8 mouse cellular contexts compared by ENCODE assay signal in the genomic region with DNA sequence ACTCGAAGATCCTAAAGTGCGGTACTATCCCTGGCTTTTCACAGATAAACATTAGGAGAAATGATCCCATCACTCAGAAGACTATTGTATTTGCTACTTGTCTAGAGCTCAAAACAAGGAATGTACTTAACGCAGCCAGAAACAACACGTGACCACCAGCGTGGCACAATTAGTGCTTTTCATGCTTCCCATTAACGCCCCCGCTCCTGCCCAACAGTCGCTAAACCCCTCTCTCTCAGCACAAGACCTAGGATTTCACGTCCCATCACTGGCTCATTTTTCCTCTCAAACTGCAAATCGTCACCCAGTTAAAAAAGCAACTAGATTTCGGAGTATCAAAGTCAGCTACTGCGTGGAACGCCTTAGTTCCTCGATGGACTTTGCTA. TPM values are rescaled to one million over a fixed set of nuclear protein-coding genes. Genes with fewer than 3 reads are reported as not detected.
DNase-seq lines count a peak whose midpoint lies in the region; ATAC-seq and TF ChIP-seq lines count a peak whose summit lies in the region.

No protein-coding gene starts in this region.

- no peaks in the 10 kb centered on the region for H3K79me3 ChIP-seq in C2C12 (ENCODE audit: low read depth)

- no peak for TF ChIP-seq EP300 in lung, postnatal 0 days (IDR thresholded peaks at IDR 0.05)

- peaks cover 17% of the 10 kb centered on the region for H3K4me1 ChIP-seq in forebrain, embryonic 12.5 days
- peaks cover 18% of the 10 kb centered on the region for H3K4me1 ChIP-seq in hindbrain, embryonic 13.5 days (replicated peaks)
- H3K4me1 ChIP-seq in lung, postnatal 0 days (ENCODE audit: insufficient read depth, low read depth, low read length): 0 out of 2 replicates have a peak, but pooled peaks cover 3% of the 10 kb centered on the region
- H3K4me1 ChIP-seq in stomach, embryonic 15.5 days: peaks cover 7% of the 10 kb centered on the region

- DNase-seq in Muller cell, postnatal 12 days (ENCODE audit: inconsistent ontology term): peak; percentile 76
- DNase-seq in layer of hippocampus, postnatal 14 days (ENCODE audit: low spot score in 2 of 2): peak; percentile 41 to 59
- DNase-seq in lung, postnatal 0 days (ENCODE audit: low spot score): peak; percentile 44
- DNase-seq in ovary, adult 18-20 months (ENCODE audit: low spot score): no peak

- 9% methylated on average over 14 of the region's 14 CpGs for WGBS in forebrain, embryonic 12.5 days
- 12% methylated on average over 14 of the region's 14 CpGs for WGBS in hindbrain, embryonic 13.5 days
- 11% methylated on average over 14 of the region's 14 CpGs for WGBS in lung, postnatal 0 days
- 14% methylated on average over 14 of the region's 14 CpGs for WGBS in stomach, embryonic 15.5 days

- H3K27me3 ChIP-seq in C2C12 (ENCODE audit: control insufficient read depth, insufficient read depth, insufficient read length): no peaks in the 10 kb centered on the region
- no peaks in the 10 kb centered on the region for H3K27me3 ChIP-seq in forebrain, embryonic 12.5 days
- H3K27me3 ChIP-seq in hindbrain, embryonic 13.5 days: no peaks in the 10 kb centered on the region
- H3K27me3 ChIP-seq in lung, postnatal 0 days (replicated peaks; ENCODE audit: insufficient read depth, low read length): no peaks in the 10 kb centered on the region
- H3K27me3 ChIP-seq in stomach, embryonic 15.5 days (replicated peaks): no peaks in the 10 kb centered on the region

- H3K79me2 ChIP-seq in C2C12 (ENCODE audit: control insufficient read depth, insufficient read depth): no peaks in the 10 kb centered on the region

- H3K9me3 ChIP-seq in forebrain, embryonic 12.5 days: no peaks in the 10 kb centered on the region
- no peaks in the 10 kb centered on the region for H3K9me3 ChIP-seq in hindbrain, embryonic 13.5 days
- H3K9me3 ChIP-seq in lung, postnatal 0 days (ENCODE audit: low read length): no peaks in the 10 kb centered on the region
- H3K9me3 ChIP-seq in stomach, embryonic 15.5 days: no peaks in the 10 kb centered on the region

- H3K4me2 ChIP-seq in forebrain, embryonic 12.5 days: peak overlapping the region; percentile 56
- H3K4me2 ChIP-seq in hindbrain, embryonic 13.5 days: peak overlapping the region; percentile 66
- H3K4me2 ChIP-seq in lung, postnatal 0 days (replicated peaks; ENCODE audit: low read depth, low read length): peak overlapping the region; percentile 85
- peak overlapping the region; percentile 81 for H3K4me2 ChIP-seq in stomach, embryonic 15.5 days

- no peaks in the 10 kb centered on the region for H3K36me3 ChIP-seq in C2C12 (ENCODE audit: control insufficient read depth, insufficient read depth)
- H3K36me3 ChIP-seq in forebrain, embryonic 12.5 days (replicated peaks): no peaks in the 10 kb centered on the region
- H3K36me3 ChIP-seq in hindbrain, embryonic 13.5 days: no peaks in the 10 kb centered on the region
- no peaks in the 10 kb centered on the region for H3K36me3 ChIP-seq in lung, postnatal 0 days (ENCODE audit: insufficient read depth, low read length)
- H3K36me3 ChIP-seq in stomach, embryonic 15.5 days: no peaks in the 10 kb centered on the region

- H3K9ac ChIP-seq in forebrain, embryonic 12.5 days: peak overlapping the region; percentile 72
- H3K9ac ChIP-seq in hindbrain, embryonic 13.5 days: peak overlapping the region; percentile 84
- H3K9ac ChIP-seq in lung, postnatal 0 days (replicated peaks; ENCODE audit: low read depth): peak overlapping the region; percentile 71
- H3K9ac ChIP-seq in stomach, embryonic 15.5 days: peak overlapping the region; percentile 65; the same call in 1 of the 2 replicates

- peak; percentile 57 for ATAC-seq in forebrain, embryonic 12.5 days (ENCODE audit: low FRiP score)
- peak; percentile 46 for ATAC-seq in hindbrain, embryonic 13.5 days (ENCODE audit: low FRiP score)
- no peak for ATAC-seq in lung, postnatal 0 days
- ATAC-seq in stomach, embryonic 15.5 days (ENCODE audit: insufficient read depth, low FRiP score, low read depth): no peak

- peak overlapping the region; percentile 56 for H3K4me3 ChIP-seq in C2C12 (ENCODE audit: insufficient read depth, poor library complexity, severe bottlenecking)
- peak overlapping the region; percentile 74 for H3K4me3 ChIP-seq in forebrain, embryonic 12.5 days (replicated peaks)
- H3K4me3 ChIP-seq in hindbrain, embryonic 13.5 days: peak overlapping the region; percentile 72
- peak overlapping the region; percentile 71 for H3K4me3 ChIP-seq in lung, postnatal 0 days (ENCODE audit: low read depth, low read length)
- H3K4me3 ChIP-seq in stomach, embryonic 15.5 days (replicated peaks): peak overlapping the region; percentile 81

- H3ac ChIP-seq in C2C12 (ENCODE audit: control insufficient read depth, insufficient read length, low read depth): peak overlapping the region; percentile 74

- H3K27ac ChIP-seq in forebrain, embryonic 12.5 days: peak overlapping the region; percentile 86; the same call in 1 of the 2 replicates
- H3K27ac ChIP-seq in hindbrain, embryonic 13.5 days: peak overlapping the region; percentile 89
- H3K27ac ChIP-seq in lung, postnatal 0 days (ENCODE audit: low read length): peak overlapping the region; percentile 74; the same call in 1 of the 2 replicates
- peak overlapping the region; percentile 73; the same call in 1 of the 2 replicates for H3K27ac ChIP-seq in stomach, embryonic 15.5 days

- no peak for TF ChIP-seq CTCF in C2C12 (IDR thresholded peaks at IDR 0.05; ENCODE audit: control insufficient read depth, insufficient read depth, insufficient read length)
- TF ChIP-seq CTCF in lung, postnatal 0 days (IDR thresholded peaks at IDR 0.05): no peak

TF ChIP-seq in C2C12, 6 proteins besides CTCF, POLR2A, EP300 and RAD21:
- TF ChIP-seq FOSL1 (IDR thresholded peaks at IDR 0.05; ENCODE audit: insufficient read depth, low read length, poor library complexity, severe bottlenecking) (no peak), CEBPB (IDR thresholded peaks at IDR 0.05; ENCODE audit: low read depth) (no peak), MAX (IDR thresholded peaks at IDR 0.05) (no peak), MYOG (IDR thresholded peaks at IDR 0.05; ENCODE audit: control insufficient read depth, extremely low read depth, insufficient read length) (no peak), MYOD1 (IDR thresholded peaks at IDR 0.05; ENCODE audit: control insufficient read depth, insufficient read length, low read depth) (no peak), USF1 (IDR thresholded peaks at IDR 0.05; ENCODE audit: low read depth) (peak; percentile 67)

RNA-seq across cellular contexts. Expression of gene Med21, which starts 8.7 kb away (rescaled TPM):
- 49.0 TPM for polyA plus RNA-seq in C2C12 (2012; fragmentation: generic; extraction: Trizol)
- polyA plus RNA-seq in forebrain, embryonic 12.5 days (2016; fragmentation: Nextera tagmentation; extraction: Ambion mirVana): 117 and 125 TPM in 2 replicates
- polyA plus RNA-seq in hindbrain, embryonic 13.5 days (2015; fragmentation: Nextera tagmentation; extraction: Ambion mirVana): 113 and 119 TPM in 2 replicates
- total RNA-seq in layer of hippocampus, postnatal 14 days (2021): 10 to 100 TPM; 37.2 to 47.0 TPM
- polyA plus RNA-seq in lung, postnatal 0 days (2015; fragmentation: Nextera tagmentation; extraction: Ambion mirVana): 112 and 117 TPM in 2 replicates
- 133 and 140 TPM in 2 replicates for polyA plus RNA-seq in stomach, embryonic 15.5 days (2015; fragmentation: Nextera tagmentation; extraction: Ambion mirVana)

RNA-seq across cellular contexts. Expression of gene Tm7sf3, which starts 9.0 kb away (rescaled TPM):
- polyA plus RNA-seq in C2C12 (2012; fragmentation: generic; extraction: Trizol): 5.8 TPM
- 26.0 and 29.6 TPM in 2 replicates for polyA plus RNA-seq in forebrain, embryonic 12.5 days (2016; fragmentation: Nextera tagmentation; extraction: Ambion mirVana)
- polyA plus RNA-seq in hindbrain, embryonic 13.5 days (2015; fragmentation: Nextera tagmentation; extraction: Ambion mirVana): 29.8 and 30.1 TPM in 2 replicates
- total RNA-seq in layer of hippocampus, postnatal 14 days (2021): 10 to 100 TPM; 42.1 to 43.4 TPM
- polyA plus RNA-seq in lung, postnatal 0 days (2015; fragmentation: Nextera tagmentation; extraction: Ambion mirVana): 20.0 and 21.7 TPM in 2 replicates
- polyA plus RNA-seq in stomach, embryonic 15.5 days (2015; fragmentation: Nextera tagmentation; extraction: Ambion mirVana): 31.7 and 36.1 TPM in 2 replicates

RNA-seq across cellular contexts. Expression of gene Ints13, which starts 56.0 kb away (rescaled TPM):
- 28.0 TPM for polyA plus RNA-seq in C2C12 (2012; fragmentation: generic; extraction: Trizol)
- 96.2 and 96.4 TPM in 2 replicates for polyA plus RNA-seq in forebrain, embryonic 12.5 days (2016; fragmentation: Nextera tagmentation; extraction: Ambion mirVana)
- 60.4 and 60.8 TPM in 2 replicates for polyA plus RNA-seq in hindbrain, embryonic 13.5 days (2015; fragmentation: Nextera tagmentation; extraction: Ambion mirVana)
- 10 to 100 TPM; 39.2 to 42.7 TPM for total RNA-seq in layer of hippocampus, postnatal 14 days (2021)
- 27.0 and 27.4 TPM in 2 replicates for polyA plus RNA-seq in lung, postnatal 0 days (2015; fragmentation: Nextera tagmentation; extraction: Ambion mirVana)
- polyA plus RNA-seq in stomach, embryonic 15.5 days (2015; fragmentation: Nextera tagmentation; extraction: Ambion mirVana): 53.8 and 64.5 TPM in 2 replicates

RNA-seq across cellular contexts. Expression of gene Fgfr1op2, which starts 56.6 kb away (rescaled TPM):
- polyA plus RNA-seq in C2C12 (2012; fragmentation: generic; extraction: Trizol): 42.4 TPM
- 74.9 and 77.4 TPM in 2 replicates for polyA plus RNA-seq in forebrain, embryonic 12.5 days (2016; fragmentation: Nextera tagmentation; extraction: Ambion mirVana)
- polyA plus RNA-seq in hindbrain, embryonic 13.5 days (2015; fragmentation: Nextera tagmentation; extraction: Ambion mirVana): 48.7 and 53.1 TPM in 2 replicates
- total RNA-seq in layer of hippocampus, postnatal 14 days (2021): 10 to 100 TPM; 78.3 to 80.9 TPM
- polyA plus RNA-seq in lung, postnatal 0 days (2015; fragmentation: Nextera tagmentation; extraction: Ambion mirVana): 99.2 and 109 TPM in 2 replicates
- 98.5 and 101 TPM in 2 replicates for polyA plus RNA-seq in stomach, embryonic 15.5 days (2015; fragmentation: Nextera tagmentation; extraction: Ambion mirVana)

Comparison
In these comparisons a context has a peak if more than half of its experiments do, and no peak if none do; other contexts are left out.
1. ATAC-seq: peak in forebrain, embryonic 12.5 days (single experiment) and hindbrain, embryonic 13.5 days (single experiment); none in lung, postnatal 0 days (single experiment) and stomach, embryonic 15.5 days (single experiment).
2. Peak in every context shown above with its lines, with median percentiles within 50 percentile points of each other: H3K4me3 ChIP-seq, H3K27ac ChIP-seq, H3K4me2 ChIP-seq and H3K9ac ChIP-seq.